Comparison of ENCODE assay signal across 21 mouse cellular contexts in the genomic region with DNA sequence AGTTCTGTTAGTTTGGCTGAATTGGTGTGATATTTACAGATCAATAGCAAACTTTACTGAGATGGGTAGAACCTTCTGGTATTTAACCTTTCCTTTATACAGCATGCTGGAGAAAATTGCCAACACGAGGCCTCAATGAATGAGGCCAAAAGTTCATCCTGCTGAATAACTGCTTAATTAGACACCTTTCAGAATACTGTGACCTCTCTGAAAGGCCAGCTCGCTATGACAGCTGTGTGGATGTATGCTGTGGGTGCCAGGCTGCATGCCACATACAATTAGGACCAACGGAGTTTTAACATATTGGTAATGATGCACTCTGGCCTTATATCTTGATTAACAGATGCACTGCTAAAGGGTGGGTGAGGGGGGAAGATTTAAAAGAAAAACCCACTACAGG.
DNase-seq lines count a peak whose midpoint lies in the region; ATAC-seq and TF ChIP-seq lines count a peak whose summit lies in the region.
"Had no signal": no experiment of that assay in that cellular context is flagged by ENCODE, and none has a peak within 500 bp of the region (broad histone marks: within the 10 kb centered on the region; RNA-seq: fewer than 3 reads in every experiment).

No protein-coding gene starts in this region.

- TF ChIP-seq POLR2A in cerebellum, adult 2 months (IDR thresholded peaks at IDR 0.05; ENCODE audit: borderline replicate concordance, insufficient read depth, low read length), result no peak

- no peaks in the 10 kb centered on the region for H3K36me3 ChIP-seq in forebrain, embryonic 13.5 days (ENCODE audit: poor library complexity, severe bottlenecking)
- H3K36me3 ChIP-seq in forebrain, embryonic 16.5 days (ENCODE audit: control insufficient read depth, insufficient read depth), result no peaks in the 10 kb centered on the region
- H3K36me3 ChIP-seq in midbrain, embryonic 11.5 days (ENCODE audit: control insufficient read depth, insufficient read depth, low read length), result no peaks in the 10 kb centered on the region
- no peaks in the 10 kb centered on the region for H3K36me3 ChIP-seq in midbrain, postnatal 0 days (ENCODE audit: insufficient read depth, low read length)
- H3K36me3 ChIP-seq: embryonic facial prominence, embryonic 13.5 days; embryonic facial prominence, embryonic 15.5 days; forebrain, embryonic 10.5 days had no signal

- TF ChIP-seq CTCF in midbrain, postnatal 0 days (IDR thresholded peaks at IDR 0.05), result no peak
- TF ChIP-seq CTCF in cerebellum, adult 2 months (IDR thresholded peaks at IDR 0.05; ENCODE audit: borderline replicate concordance, insufficient read depth, low read depth, low read length), result no peak

- H3K27ac ChIP-seq in forebrain, embryonic 13.5 days, result no peak overlapping the region
- no peak overlapping the region for H3K27ac ChIP-seq in forebrain, embryonic 16.5 days (ENCODE audit: low read length)
- H3K27ac ChIP-seq in midbrain, embryonic 11.5 days (ENCODE audit: low read depth, low read length), result no peak overlapping the region
- no peak overlapping the region for H3K27ac ChIP-seq in midbrain, postnatal 0 days (ENCODE audit: low read depth, low read length)
- H3K27ac ChIP-seq in cerebellum, adult 2 months (ENCODE audit: insufficient read depth, low read length), result no peak overlapping the region
- H3K27ac ChIP-seq: embryonic facial prominence, embryonic 13.5 days; embryonic facial prominence, embryonic 15.5 days; forebrain, embryonic 10.5 days had no signal

- ATAC-seq in forebrain, embryonic 13.5 days, result peak; percentile 56; the same call in 1 of the 2 replicates
- ATAC-seq in forebrain, embryonic 16.5 days, result no peak
- no peak for ATAC-seq in midbrain, embryonic 11.5 days (ENCODE audit: low FRiP score)
- no peak for ATAC-seq in midbrain, postnatal 0 days (ENCODE audit: low FRiP score)
- ATAC-seq: forebrain, embryonic 14.5 days had no signal

- 24% methylated on average over 3 of the region's 3 CpGs for WGBS in forebrain, embryonic 13.5 days
- WGBS in forebrain, embryonic 16.5 days, result 25% methylated on average over 3 of the region's 3 CpGs
- WGBS in midbrain, embryonic 11.5 days, result 63% methylated on average over 3 of the region's 3 CpGs
- 65% methylated on average over 3 of the region's 3 CpGs for WGBS in midbrain, postnatal 0 days
- 72% methylated on average over 3 of the region's 3 CpGs for WGBS in cerebellum, adult 2 months

- no peaks in the 10 kb centered on the region for H3K27me3 ChIP-seq in forebrain, embryonic 13.5 days
- no peaks in the 10 kb centered on the region for H3K27me3 ChIP-seq in forebrain, embryonic 16.5 days (replicated peaks; ENCODE audit: control insufficient read depth, insufficient read depth, low read length)
- no peaks in the 10 kb centered on the region for H3K27me3 ChIP-seq in midbrain, embryonic 11.5 days (ENCODE audit: control insufficient read depth, insufficient read depth, low read length)
- no peaks in the 10 kb centered on the region for H3K27me3 ChIP-seq in midbrain, postnatal 0 days (ENCODE audit: insufficient read depth, low read length)
- no peaks in the 10 kb centered on the region for H3K27me3 ChIP-seq in cerebellum, adult 2 months (ENCODE audit: control insufficient read depth, insufficient read depth, low read length)
- H3K27me3 ChIP-seq: embryonic facial prominence, embryonic 13.5 days; embryonic facial prominence, embryonic 15.5 days had no signal

- H3K4me1 ChIP-seq in forebrain, embryonic 13.5 days, result peaks cover 10% of the 10 kb centered on the region
- H3K4me1 ChIP-seq in forebrain, embryonic 16.5 days (replicated peaks; ENCODE audit: control insufficient read depth, insufficient read depth, low read length), result peaks cover 6% of the 10 kb centered on the region
- no peaks in the 10 kb centered on the region for H3K4me1 ChIP-seq in midbrain, embryonic 11.5 days (ENCODE audit: control insufficient read depth, insufficient read depth, low read length)
- no peaks in the 10 kb centered on the region for H3K4me1 ChIP-seq in midbrain, postnatal 0 days (ENCODE audit: insufficient read depth, low read length)
- H3K4me1 ChIP-seq in cerebellum, adult 2 months (ENCODE audit: control insufficient read depth, insufficient read depth, low read length), result no peaks in the 10 kb centered on the region
- H3K4me1 ChIP-seq: embryonic facial prominence, embryonic 15.5 days had no signal

- no peak overlapping the region for H3K4me3 ChIP-seq in forebrain, embryonic 13.5 days
- no peak overlapping the region for H3K4me3 ChIP-seq in forebrain, embryonic 16.5 days (replicated peaks; ENCODE audit: low read length)
- H3K4me3 ChIP-seq in midbrain, embryonic 11.5 days (ENCODE audit: low read depth, low read length), result no peak overlapping the region
- H3K4me3 ChIP-seq in midbrain, postnatal 0 days (ENCODE audit: low read depth, low read length), result no peak overlapping the region
- H3K4me3 ChIP-seq in cerebellum, adult 2 months (replicated peaks; ENCODE audit: insufficient read depth, low read depth, low read length), result no peak overlapping the region
- H3K4me3 ChIP-seq: embryonic facial prominence, embryonic 13.5 days; embryonic facial prominence, embryonic 15.5 days; erythroblast, embryonic 14.5 days; forebrain, embryonic 10.5 days had no signal

- H3K4me2 ChIP-seq in forebrain, embryonic 13.5 days, result no peak overlapping the region
- H3K4me2 ChIP-seq in forebrain, embryonic 16.5 days (ENCODE audit: low read length), result no peak overlapping the region
- no peak overlapping the region for H3K4me2 ChIP-seq in midbrain, embryonic 11.5 days
- H3K4me2 ChIP-seq in midbrain, postnatal 0 days (ENCODE audit: low read depth, low read length, poor library complexity, severe bottlenecking), result no peak overlapping the region
- H3K4me2 ChIP-seq: embryonic facial prominence, embryonic 13.5 days; embryonic facial prominence, embryonic 15.5 days had no signal

- no peaks in the 10 kb centered on the region for H3K9me3 ChIP-seq in forebrain, embryonic 13.5 days (replicated peaks)
- no peaks in the 10 kb centered on the region for H3K9me3 ChIP-seq in forebrain, embryonic 16.5 days (ENCODE audit: control insufficient read depth, low read length)
- H3K9me3 ChIP-seq in midbrain, embryonic 11.5 days (ENCODE audit: control insufficient read depth, low read length), result no peaks in the 10 kb centered on the region
- H3K9me3 ChIP-seq in midbrain, postnatal 0 days (ENCODE audit: low read length), result no peaks in the 10 kb centered on the region
- H3K9me3 ChIP-seq: embryonic facial prominence, embryonic 13.5 days; embryonic facial prominence, embryonic 15.5 days; forebrain, embryonic 10.5 days had no signal

- H3K9ac ChIP-seq in forebrain, embryonic 13.5 days, result no peak overlapping the region
- no peak overlapping the region for H3K9ac ChIP-seq in forebrain, embryonic 16.5 days (replicated peaks; ENCODE audit: low read depth, low read length)
- no peak overlapping the region for H3K9ac ChIP-seq in midbrain, embryonic 11.5 days (ENCODE audit: low read length)
- H3K9ac ChIP-seq in midbrain, postnatal 0 days (replicated peaks; ENCODE audit: low read length, poor library complexity, severe bottlenecking), result no peak overlapping the region
- H3K9ac ChIP-seq: embryonic facial prominence, embryonic 13.5 days; embryonic facial prominence, embryonic 15.5 days had no signal

- peak; percentile 53 for DNase-seq in midbrain, embryonic 11.5 days (ENCODE audit: low spot score, missing footprints)
- DNase-seq in midbrain, postnatal 0 days (ENCODE audit: low spot score), result no peak
- DNase-seq in retina, embryonic 14.5 days (ENCODE audit: low spot score), result peak; percentile 56
- DNase-seq in thymus, postnatal 4 days, result no peak
- DNase-seq in cerebellum, adult 2 months, result no peak
- DNase-seq: adrenal gland, adult 2 months; adrenal gland, postnatal 10 days; adrenal gland, postnatal 25 days; cerebellum, adult 11-12 months; cerebellum, adult 8-10 months; cerebellum, adult 9-11 months; cerebellum, postnatal 14 days; cerebellum, postnatal 36 days; embryo, embryonic 11 days had no signal

Comparison
In these comparisons a context has a peak if more than half of its experiments do, and no peak if none do; other contexts are left out.
1. DNase-seq: peak in midbrain, embryonic 11.5 days (single experiment) and retina, embryonic 14.5 days (single experiment); none in midbrain, postnatal 0 days (single experiment), thymus, postnatal 4 days (single experiment) and cerebellum, adult 2 months (0 of 2).